Mouse (Mus musculus) thymus, adult 2 months (tissue): ENCODE data around the gene Vmn1r32.

Experiments
- CTCF ChIP-seq: fragments of 200-500 bp; IDR thresholded peaks from 2 replicates; pipeline ENCODE4 v1.5.1; 2012; ENCODE audit warnings: mild to moderate bottlenecking, control low read depth, low read length, moderate library complexity, borderline replicate concordance; ENCODE audit not compliant: control insufficient read depth, poor library complexity, insufficient read depth; ENCODE audit errors: extremely low read depth
- POLR2A ChIP-seq: fragments of 200-500 bp; IDR thresholded peaks from 2 replicates; pipeline ENCODE4 v1.6.1; 2012; ENCODE audit warnings: mild to moderate bottlenecking, low read length, control low read depth, moderate library complexity; ENCODE audit not compliant: control insufficient read depth, poor library complexity, insufficient read depth; ENCODE audit errors: extremely low read depth

GRCm38 (mm10) chr6:66534366-66534941 is 25.4 kb downstream of the Vmn1r32 start:
- no peak for TF ChIP-seq POLR2A
- no peak for TF ChIP-seq CTCF
